Mouse (Mus musculus): ENCODE data around the gene Ube2g1. TPM values are rescaled to one million over a fixed set of nuclear protein-coding genes. Genes with fewer than 3 reads are reported as not detected.

Gene Ube2g1
- 80.2 and 84.5 TPM in 2 replicates for polyA plus RNA-seq (2015; fragmentation: Nextera tagmentation; extraction: Ambion mirVana)

DNA sequence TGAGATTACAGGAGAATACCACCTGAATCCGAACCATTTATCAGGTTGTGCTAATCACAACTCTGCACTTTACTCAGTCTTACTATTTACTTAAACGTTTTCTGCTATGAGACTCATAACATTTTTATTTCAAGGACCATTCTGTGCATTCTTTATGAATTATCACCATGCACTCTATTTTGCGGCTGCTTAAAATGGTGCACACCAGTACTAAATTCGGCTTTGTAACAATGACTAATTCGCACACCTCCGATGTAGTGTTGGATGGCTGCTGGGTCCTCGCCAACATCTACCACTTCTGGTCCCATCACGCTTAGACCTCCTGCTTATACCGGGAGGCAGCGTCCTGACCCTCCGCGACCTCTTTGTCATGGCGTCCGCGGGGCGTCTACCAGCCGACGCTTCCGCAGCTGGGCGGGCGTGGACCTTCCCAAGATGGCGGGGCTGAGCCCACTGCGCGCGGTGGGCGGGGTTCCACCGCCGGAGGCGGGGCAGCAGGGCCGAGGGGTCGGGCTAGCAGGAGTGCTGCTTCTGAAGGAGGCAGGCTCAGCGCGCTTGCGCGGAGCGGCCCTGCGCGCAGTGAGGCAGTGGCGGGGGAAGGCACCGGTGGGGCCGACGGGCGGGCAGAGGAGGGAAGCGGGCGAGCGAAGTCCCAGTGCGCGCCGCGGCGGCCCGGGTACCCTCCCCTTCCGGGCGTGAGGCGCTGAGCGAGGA lies at the start of gene Ube2g1:
Gene Ube2g1 (plus strand): TSS at position 590 of the 714 bp plus-strand sequence.
- ATAC-seq (ENCODE audit: low FRiP score, low read depth), result peak; percentile 95
- WGBS, result 3% methylated on average over 39 of the region's 56 CpGs
- Histone ChIP-seq H3K4me2 (replicated peaks) (peak within 1 kb of the TSS; percentile 66), H3K9ac (peak within 1 kb of the TSS; percentile 97), H3K27me3 (no peaks in the 10 kb centered on the region), H3K36me3 (no peaks in the 10 kb centered on the region), H3K9me3 (no peaks in the 10 kb centered on the region), H3K4me3 (peak within 1 kb of the TSS; percentile 95), H3K4me1 (peaks cover 7% of the 10 kb centered on the region), H3K27ac (peak within 1 kb of the TSS; percentile 99)

DNA sequence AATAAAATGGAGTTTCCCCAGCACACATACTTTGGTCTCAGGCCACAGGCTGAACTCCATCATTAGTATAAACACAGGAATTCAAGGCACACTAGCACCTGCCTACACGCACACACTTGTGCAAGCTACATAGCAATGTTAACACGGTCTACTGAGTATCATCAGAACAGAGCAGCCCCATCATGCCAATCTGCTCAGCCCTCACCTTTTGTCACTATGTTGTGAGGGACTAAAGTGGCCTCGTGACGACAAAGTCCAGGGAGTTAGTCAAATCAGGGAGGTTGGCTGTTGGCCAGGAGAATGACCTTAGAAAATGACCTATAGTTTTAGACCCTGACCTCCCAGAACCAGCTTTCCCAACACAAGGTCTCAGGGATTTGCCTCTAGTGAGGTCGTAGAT lies 48.9 kb upstream of the Ube2g1 start:
- H3K9me3 ChIP-seq, result no peaks in the 10 kb centered on the region

DNA sequence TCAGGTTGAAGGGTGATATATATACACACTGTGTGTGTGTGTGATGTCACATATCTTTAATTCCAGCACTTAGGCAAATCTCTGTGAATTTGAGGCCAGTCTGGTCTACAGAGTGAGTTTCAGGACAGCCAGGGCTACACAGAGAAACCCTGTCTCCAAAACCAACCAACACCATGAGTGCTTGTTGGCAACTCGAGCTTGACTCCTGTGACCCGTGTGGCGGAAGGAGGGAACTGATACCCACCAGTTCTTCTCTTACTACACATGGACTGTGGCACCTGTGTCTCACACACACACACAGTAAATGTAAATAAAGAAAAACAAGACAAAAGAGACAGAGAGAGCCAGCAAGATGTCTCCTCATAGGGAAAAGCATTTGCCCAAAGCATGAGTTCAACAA lies 46.4 kb upstream of the Ube2g1 start:
- H3K9ac ChIP-seq, result no peak overlapping the region
- no peak overlapping the region for H3K27ac ChIP-seq
- H3K27me3 ChIP-seq, result no peaks in the 10 kb centered on the region
- no peaks in the 10 kb centered on the region for H3K4me1 ChIP-seq
- no peak overlapping the region for H3K4me2 ChIP-seq (replicated peaks)
- no peak for ATAC-seq (ENCODE audit: low FRiP score, low read depth)
- H3K36me3 ChIP-seq, result no peaks in the 10 kb centered on the region
- 65% methylated on average over 3 of the region's 3 CpGs for WGBS
- H3K9me3 ChIP-seq, result no peaks in the 10 kb centered on the region
- no peak overlapping the region for H3K4me3 ChIP-seq

More for the DNA sequence above, 48.9 kb upstream of the Ube2g1 start:
- no peak for ATAC-seq (ENCODE audit: low FRiP score, low read depth)
- no peaks in the 10 kb centered on the region for H3K27me3 ChIP-seq
- H3K4me1 ChIP-seq, result no peaks in the 10 kb centered on the region
- H3K4me2 ChIP-seq (replicated peaks), result no peak overlapping the region
- H3K27ac ChIP-seq, result no peak overlapping the region
- H3K36me3 ChIP-seq, result no peaks in the 10 kb centered on the region
- H3K4me3 ChIP-seq, result no peak overlapping the region
- 73% methylated on average over 5 of the region's 5 CpGs for WGBS
- H3K9ac ChIP-seq, result no peak overlapping the region

DNA sequence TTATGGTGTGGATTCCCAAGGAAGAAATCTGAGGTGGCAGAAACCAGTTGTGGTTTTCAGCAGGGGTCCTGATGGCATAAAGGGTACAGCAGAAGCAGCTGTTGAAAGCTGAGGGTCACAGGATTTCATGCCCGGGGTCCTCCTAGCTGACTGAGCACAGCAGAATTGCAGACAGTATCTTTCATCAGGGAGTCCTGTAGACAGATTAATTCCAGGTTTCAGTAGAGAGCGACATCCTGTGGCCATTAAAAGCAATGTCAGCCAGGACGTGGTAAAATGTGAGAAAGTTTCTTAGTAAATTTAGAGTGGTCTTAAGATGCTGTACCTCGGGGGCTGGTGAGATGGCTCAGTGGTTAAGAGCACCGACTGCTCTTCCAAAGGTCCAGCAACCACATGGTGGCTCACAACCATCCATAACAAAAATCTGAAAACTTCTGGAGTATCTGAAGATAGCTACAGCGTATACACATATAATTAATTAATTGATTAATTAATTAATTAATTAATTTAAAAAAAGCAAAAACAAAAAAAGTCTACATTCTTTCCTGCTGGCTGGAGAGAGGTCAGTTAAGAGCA lies 42.8 kb upstream of the Ube2g1 start:
- no peak overlapping the region for H3K9ac ChIP-seq
- no peaks in the 10 kb centered on the region for H3K36me3 ChIP-seq
- no peak for ATAC-seq (ENCODE audit: low FRiP score, low read depth)
- no peaks in the 10 kb centered on the region for H3K4me1 ChIP-seq
- no peak overlapping the region for H3K27ac ChIP-seq
- no peaks in the 10 kb centered on the region for H3K9me3 ChIP-seq
- no peak overlapping the region for H3K4me3 ChIP-seq
- WGBS, result 24% methylated on average over 6 of the region's 6 CpGs
- H3K27me3 ChIP-seq, result no peaks in the 10 kb centered on the region
- H3K4me2 ChIP-seq (replicated peaks), result no peak overlapping the region

DNA sequence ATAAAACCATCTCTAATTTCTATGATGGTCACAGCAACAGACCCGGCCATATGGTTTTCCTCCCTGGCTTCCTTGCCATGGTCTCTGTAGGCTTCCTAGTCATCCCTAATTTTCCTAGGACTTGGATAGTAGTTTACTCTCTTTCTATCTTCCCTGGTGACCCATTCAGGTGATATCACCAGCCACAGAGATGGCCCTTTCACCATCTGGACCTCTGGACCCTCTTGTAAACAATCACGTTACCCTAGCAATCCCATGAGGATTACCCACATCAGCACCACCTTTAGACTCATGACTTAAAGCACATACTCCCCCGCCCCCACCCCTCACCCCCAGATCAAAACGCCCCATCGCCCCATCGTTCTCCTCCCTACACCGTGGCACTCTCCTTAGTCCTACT lies 40.8 kb upstream of the Ube2g1 start:
- ATAC-seq (ENCODE audit: low FRiP score, low read depth), result no peak
- WGBS, result 69% methylated on average over 7 of the region's 7 CpGs

DNA sequence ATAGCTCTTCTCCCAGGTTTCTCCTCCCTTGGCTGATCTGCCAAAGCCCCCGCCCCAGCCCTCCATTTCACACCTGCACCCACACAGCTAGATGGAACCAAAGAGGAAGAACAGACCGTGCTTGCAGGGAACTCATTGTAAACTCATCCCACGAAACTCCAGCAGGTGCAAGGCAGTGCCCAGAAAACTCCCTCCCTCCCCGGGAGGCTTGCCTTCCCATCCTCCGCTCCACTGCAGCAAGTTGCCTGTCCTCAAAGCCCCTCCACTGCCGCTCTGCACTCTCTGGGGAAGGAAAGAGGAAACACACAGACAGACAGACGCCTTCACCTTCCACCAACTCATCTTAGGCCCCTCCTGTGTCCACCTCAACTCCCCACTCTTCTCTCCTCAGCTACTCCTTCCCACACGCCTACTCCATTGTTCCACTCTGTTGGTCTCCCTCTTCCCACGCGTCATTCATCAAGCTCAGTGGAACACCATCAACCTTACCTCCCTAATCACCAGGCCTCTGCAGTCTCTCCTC lies 40.2 kb upstream of the Ube2g1 start:
- Histone ChIP-seq H3K27ac (no peak overlapping the region), H3K4me1 (no peaks in the 10 kb centered on the region), H3K4me2 (replicated peaks) (no peak overlapping the region), H3K36me3 (no peaks in the 10 kb centered on the region), H3K9ac (no peak overlapping the region), H3K9me3 (no peaks in the 10 kb centered on the region), H3K4me3 (no peak overlapping the region), H3K27me3 (peaks cover 7% of the 10 kb centered on the region; the same call in 1 of the 2 replicates)
- WGBS, result 51% methylated on average over 10 of the region's 10 CpGs
- ATAC-seq (ENCODE audit: low FRiP score, low read depth), result no peak

More for the DNA sequence above, 40.8 kb upstream of the Ube2g1 start:
- Histone ChIP-seq H3K4me1 (no peaks in the 10 kb centered on the region), H3K27me3 (peaks cover 4% of the 10 kb centered on the region; the same call in 1 of the 2 replicates), H3K9ac (no peak overlapping the region), H3K36me3 (no peaks in the 10 kb centered on the region), H3K9me3 (no peaks in the 10 kb centered on the region), H3K4me2 (replicated peaks) (no peak overlapping the region), H3K4me3 (no peak overlapping the region), H3K27ac (no peak overlapping the region)

DNA sequence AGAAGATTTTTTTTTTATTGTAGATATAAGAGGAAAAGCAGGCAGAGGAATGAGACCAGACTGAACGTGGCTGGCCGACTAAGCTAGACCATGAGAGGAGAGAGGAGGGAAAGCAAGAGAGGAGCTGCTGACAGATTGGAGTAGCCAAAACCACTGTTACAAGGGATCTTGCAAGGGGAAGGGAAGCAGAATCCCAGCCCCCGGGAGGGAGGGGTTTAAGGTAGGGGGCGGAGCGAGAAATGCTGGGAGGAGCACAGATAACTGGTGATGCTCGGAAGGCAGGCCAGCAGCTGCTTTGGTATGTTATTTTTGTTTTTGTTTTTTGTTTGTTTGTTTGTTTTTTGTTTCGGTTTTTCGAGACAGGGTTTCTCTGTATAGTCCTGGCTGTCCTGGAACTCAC lies 38.0 kb upstream of the Ube2g1 start:
- WGBS, result 50% methylated on average over 8 of the region's 8 CpGs

DNA sequence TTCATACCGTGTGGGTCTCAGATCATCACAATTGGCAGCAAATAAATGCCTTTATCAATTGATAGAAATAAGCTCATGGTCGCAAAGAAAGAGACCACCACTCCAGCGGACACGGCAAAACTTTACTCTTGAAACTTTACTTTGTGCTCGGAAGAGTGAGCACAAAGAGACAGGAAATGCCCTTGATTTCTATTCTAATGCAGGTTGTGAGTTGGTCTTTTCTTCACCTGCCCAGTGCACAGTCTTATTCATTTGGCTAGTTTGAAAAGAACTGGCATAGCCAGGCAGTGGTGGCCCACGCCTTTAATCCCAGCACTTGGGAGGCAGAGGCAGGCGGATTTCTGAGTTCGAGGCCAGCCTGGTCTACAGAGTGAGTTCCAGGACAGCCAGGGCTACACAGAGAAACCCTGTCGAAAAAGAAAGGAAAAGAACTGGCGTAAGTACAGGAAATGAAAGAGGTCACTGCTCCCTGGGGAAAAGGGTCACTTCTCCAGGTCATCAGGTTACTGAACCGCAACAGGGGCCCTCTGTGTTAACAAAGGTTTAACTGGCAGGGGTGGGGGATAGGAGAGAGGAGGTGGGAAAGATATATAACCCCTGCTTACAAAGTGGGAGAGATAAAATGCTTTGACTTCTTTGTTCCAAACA lies 37.3 kb upstream of the Ube2g1 start:
- Histone ChIP-seq H3K4me3 (no peak overlapping the region), H3K9ac (no peak overlapping the region), H3K4me1 (no peaks in the 10 kb centered on the region), H3K27me3 (peaks cover 7% of the 10 kb centered on the region; the same call in 1 of the 2 replicates), H3K27ac (no peak overlapping the region), H3K4me2 (replicated peaks) (no peak overlapping the region), H3K36me3 (no peaks in the 10 kb centered on the region), H3K9me3 (no peaks in the 10 kb centered on the region)
- no peak for ATAC-seq (ENCODE audit: low FRiP score, low read depth)
- WGBS, result 73% methylated on average over 11 of the region's 11 CpGs

More for the DNA sequence above, 38.0 kb upstream of the Ube2g1 start:
- H3K4me1 ChIP-seq, result no peaks in the 10 kb centered on the region
- H3K27me3 ChIP-seq, result peaks cover 7% of the 10 kb centered on the region; the same call in 1 of the 2 replicates
- no peak overlapping the region for H3K9ac ChIP-seq
- no peak overlapping the region for H3K27ac ChIP-seq
- no peak for ATAC-seq (ENCODE audit: low FRiP score, low read depth)
- no peak overlapping the region for H3K4me3 ChIP-seq
- H3K4me2 ChIP-seq (replicated peaks), result no peak overlapping the region
- H3K9me3 ChIP-seq, result no peaks in the 10 kb centered on the region
- H3K36me3 ChIP-seq, result no peaks in the 10 kb centered on the region

DNA sequence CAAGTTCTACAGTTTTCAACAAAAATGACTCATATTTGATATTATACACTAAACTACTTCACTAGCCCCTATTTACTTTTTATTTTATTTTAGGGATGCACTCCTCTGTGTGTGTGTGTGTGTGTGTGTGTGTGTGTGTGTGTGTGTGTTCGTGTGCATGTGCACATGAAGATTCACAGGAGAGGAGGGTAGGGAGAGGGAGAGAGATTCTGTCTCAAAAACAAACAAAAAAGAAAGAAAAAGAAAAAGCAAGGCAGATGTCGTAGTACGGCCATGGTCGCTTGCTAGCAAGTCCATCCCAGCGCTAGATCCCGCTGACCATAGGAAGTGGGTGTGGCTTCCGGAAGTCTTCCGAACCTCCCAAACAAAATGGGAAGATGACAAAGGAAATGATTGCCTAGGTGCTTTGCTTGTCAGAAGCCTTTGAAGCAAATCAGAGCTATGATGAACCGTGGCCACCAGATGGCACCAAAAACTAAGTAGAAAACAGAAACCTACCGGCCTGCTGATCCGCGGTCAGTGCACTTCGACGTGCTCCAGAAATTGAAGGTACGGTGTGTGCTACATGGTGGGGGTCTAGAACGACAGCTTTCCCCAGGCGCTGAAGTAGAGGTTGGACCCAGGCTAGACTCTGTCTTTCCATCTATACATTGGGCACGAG lies 36.6 kb upstream of the Ube2g1 start:
- no peak overlapping the region for H3K9ac ChIP-seq
- H3K4me2 ChIP-seq (replicated peaks), result peak overlapping the region; percentile 45
- no peak overlapping the region for H3K27ac ChIP-seq
- 4% methylated on average over 18 of the region's 18 CpGs for WGBS
- no peaks in the 10 kb centered on the region for H3K9me3 ChIP-seq
- no peaks in the 10 kb centered on the region for H3K4me1 ChIP-seq
- H3K36me3 ChIP-seq, result no peaks in the 10 kb centered on the region
- peak overlapping the region; percentile 17 for H3K4me3 ChIP-seq
- peak; percentile 61; the same call in 1 of the 2 replicates for ATAC-seq (ENCODE audit: low FRiP score, low read depth)
- H3K27me3 ChIP-seq, result peaks cover 7% of the 10 kb centered on the region; the same call in 1 of the 2 replicates

DNA sequence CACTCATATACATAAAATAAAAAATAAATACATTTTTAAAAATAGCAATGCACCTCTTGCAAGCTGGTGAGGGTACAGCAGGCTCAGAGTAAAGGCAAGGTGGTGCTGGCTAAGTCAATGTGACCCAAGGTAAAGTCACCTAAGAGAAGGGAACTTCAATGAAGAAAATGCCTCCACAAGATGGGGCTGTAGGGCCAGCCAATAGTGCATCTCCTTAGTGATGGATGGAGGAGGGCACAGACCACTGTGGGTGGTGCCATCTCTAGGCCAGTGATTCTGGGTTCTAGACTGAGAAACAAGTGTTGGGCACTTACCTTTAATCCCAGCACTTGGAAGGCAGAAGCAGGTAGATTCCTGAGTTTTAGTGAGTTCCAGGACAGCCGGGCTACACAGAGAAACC lies 33.3 kb upstream of the Ube2g1 start:
- peaks cover 31% of the 10 kb centered on the region for H3K27me3 ChIP-seq
- 96% methylated on average over 1 of the region's 1 CpGs for WGBS
- H3K9me3 ChIP-seq, result no peaks in the 10 kb centered on the region
- no peak for ATAC-seq (ENCODE audit: low FRiP score, low read depth)
- no peaks in the 10 kb centered on the region for H3K36me3 ChIP-seq
- H3K9ac ChIP-seq, result no peak overlapping the region
- H3K27ac ChIP-seq, result no peak overlapping the region
- no peak overlapping the region for H3K4me3 ChIP-seq
- no peak overlapping the region for H3K4me2 ChIP-seq (replicated peaks)
- peaks cover 12% of the 10 kb centered on the region; the same call in 1 of the 2 replicates for H3K4me1 ChIP-seq

DNA sequence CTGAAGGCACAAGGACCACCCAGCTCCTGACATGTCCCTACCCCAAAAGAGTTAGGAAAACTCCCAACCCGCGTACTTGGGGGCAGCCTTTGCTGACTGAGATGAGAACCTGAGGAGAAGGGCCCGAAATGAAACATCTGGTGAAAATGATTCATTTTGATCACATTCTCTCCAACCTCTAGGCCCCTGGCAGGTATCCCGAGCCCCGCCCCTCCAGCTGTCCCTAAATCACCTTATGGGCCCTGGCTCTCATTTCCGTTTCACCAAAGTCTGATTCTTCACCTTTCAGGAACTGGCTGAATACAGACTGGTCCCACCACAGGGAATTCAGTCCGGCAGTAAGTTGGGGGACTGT lies 31.0 kb upstream of the Ube2g1 start:
- 16% methylated on average over 7 of the region's 7 CpGs for WGBS
- no peaks in the 10 kb centered on the region for H3K36me3 ChIP-seq
- H3K27ac ChIP-seq, result no peak overlapping the region
- ATAC-seq (ENCODE audit: low FRiP score, low read depth), result no peak
- H3K4me2 ChIP-seq (replicated peaks), result peak overlapping the region; percentile 63
- peak overlapping the region; percentile 25; the same call in 1 of the 2 replicates for H3K9ac ChIP-seq
- H3K4me1 ChIP-seq, result peaks cover 12% of the 10 kb centered on the region; the same call in 1 of the 2 replicates
- peaks cover 29% of the 10 kb centered on the region for H3K27me3 ChIP-seq
- peak overlapping the region; percentile 34 for H3K4me3 ChIP-seq
- H3K9me3 ChIP-seq, result no peaks in the 10 kb centered on the region
